ENCODE assay signal across 30 mouse cellular contexts in the genomic region with DNA sequence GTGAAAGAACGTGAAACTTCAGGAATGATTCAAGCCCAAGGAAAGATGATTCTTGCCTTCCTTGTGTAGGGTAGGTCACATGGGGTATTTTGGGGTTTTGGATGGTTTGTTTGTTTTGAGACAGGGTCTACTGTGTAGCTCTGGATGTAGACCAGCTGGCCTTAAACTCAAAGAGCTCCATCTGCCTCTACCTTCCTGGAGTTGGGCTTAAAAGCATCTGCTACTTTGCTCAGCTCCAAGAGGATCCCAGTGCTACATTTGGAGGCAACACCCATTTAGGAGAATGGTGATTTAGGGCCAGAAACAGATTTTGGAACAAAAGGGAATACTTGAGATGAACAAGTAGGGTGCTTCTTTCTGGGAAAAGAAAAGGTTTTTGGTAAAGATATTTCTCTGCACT. TPM values are rescaled to one million over a fixed set of nuclear protein-coding genes. Genes with fewer than 3 reads are reported as not detected.
DNase-seq lines count a peak whose midpoint lies in the region; ATAC-seq and TF ChIP-seq lines count a peak whose summit lies in the region.
"Had no signal": no experiment of that assay in that cellular context is flagged by ENCODE, and none has a peak within 500 bp of the region (broad histone marks: within the 10 kb centered on the region; RNA-seq: fewer than 3 reads in every experiment).

No protein-coding gene starts in this region.

- H3K27ac ChIP-seq in cerebellum, adult 2 months (ENCODE audit: insufficient read depth, low read length): no peak overlapping the region
- H3K27ac ChIP-seq in liver, embryonic 13.5 days: peak overlapping the region; percentile 25; the same call in 1 of the 2 replicates
- H3K27ac ChIP-seq in liver, postnatal 0 days (ENCODE audit: low read depth): no peak overlapping the region
- H3K27ac ChIP-seq: embryonic facial prominence, embryonic 12.5 days; embryonic facial prominence, embryonic 15.5 days; forebrain, embryonic 12.5 days; forebrain, embryonic 15.5 days; heart, adult 2 months; heart, embryonic 10.5 days; heart, embryonic 13.5 days; hindbrain, embryonic 14.5 days; hindbrain, postnatal 0 days had no signal

- DNase-seq in cerebellum, adult 2 months: peak; percentile 29 to 66
- DNase-seq in cerebellum, postnatal 10 days: peak; percentile 65 to 66
- no peak for DNase-seq in cerebellum, postnatal 4 days (ENCODE audit: low spot score in 2 of 2)
- no peak for DNase-seq in liver, embryonic 13.5 days
- no peak for DNase-seq in liver, postnatal 0 days
- peak; percentile 57 to 73 for DNase-seq in cerebellum, postnatal 14 days
- DNase-seq in right cerebral cortex, postnatal 10 days (ENCODE audit: low spot score in 2 of 2): no peak
- DNase-seq: adrenal gland, postnatal 10 days; adrenal gland, postnatal 36 days; B cell, adult 2 months; gastrocnemius, postnatal 25 days; heart, adult 2 months; heart, postnatal 14 days; heart, postnatal 4 days; kidney, adult 18-20 months; kidney, adult 9 months had no signal

- H3K4me3 ChIP-seq in cerebellum, adult 2 months (replicated peaks; ENCODE audit: insufficient read depth, low read depth, low read length): no peak overlapping the region
- H3K4me3 ChIP-seq in liver, embryonic 13.5 days (replicated peaks): no peak overlapping the region
- H3K4me3 ChIP-seq in liver, postnatal 0 days (ENCODE audit: low read depth, low read length): no peak overlapping the region
- H3K4me3 ChIP-seq: embryonic facial prominence, embryonic 12.5 days; embryonic facial prominence, embryonic 15.5 days; forebrain, embryonic 12.5 days; forebrain, embryonic 15.5 days; heart, adult 2 months; heart, embryonic 10.5 days; heart, embryonic 13.5 days had no signal

- no peak for TF ChIP-seq EP300 in liver, postnatal 0 days (IDR thresholded peaks at IDR 0.05; ENCODE audit: low read depth)

- peaks cover 79% of the 10 kb centered on the region for H3K36me3 ChIP-seq in liver, embryonic 13.5 days
- H3K36me3 ChIP-seq in liver, postnatal 0 days (replicated peaks; ENCODE audit: insufficient read depth, low read length): peaks cover 46% of the 10 kb centered on the region

- no peak for TF ChIP-seq POLR2A in cerebellum, adult 2 months (IDR thresholded peaks at IDR 0.05; ENCODE audit: borderline replicate concordance, insufficient read depth, low read length)

- no peak overlapping the region for H3K4me2 ChIP-seq in liver, embryonic 13.5 days
- H3K4me2 ChIP-seq in liver, postnatal 0 days (ENCODE audit: low read depth, low read length): no peak overlapping the region
- H3K4me2 ChIP-seq: embryonic facial prominence, embryonic 12.5 days; embryonic facial prominence, embryonic 15.5 days; forebrain, embryonic 12.5 days; forebrain, embryonic 15.5 days; heart, embryonic 13.5 days; hindbrain, embryonic 14.5 days had no signal

- H3K9me3 ChIP-seq in liver, embryonic 13.5 days (replicated peaks): no peaks in the 10 kb centered on the region
- H3K9me3 ChIP-seq in liver, postnatal 0 days (ENCODE audit: low read length): no peaks in the 10 kb centered on the region
- H3K9me3 ChIP-seq: embryonic facial prominence, embryonic 12.5 days; embryonic facial prominence, embryonic 15.5 days; forebrain, embryonic 12.5 days; forebrain, embryonic 15.5 days; G1E; heart, embryonic 10.5 days; heart, embryonic 13.5 days had no signal

- H3K4me1 ChIP-seq in cerebellum, adult 2 months (ENCODE audit: control insufficient read depth, insufficient read depth, low read length): peaks cover 9% of the 10 kb centered on the region; the same call in 1 of the 2 replicates
- H3K4me1 ChIP-seq in liver, embryonic 13.5 days (replicated peaks): peaks cover 34% of the 10 kb centered on the region
- H3K4me1 ChIP-seq in liver, postnatal 0 days (ENCODE audit: insufficient read depth): peaks cover 10% of the 10 kb centered on the region
- H3K4me1 ChIP-seq: embryonic facial prominence, embryonic 12.5 days; embryonic facial prominence, embryonic 15.5 days; forebrain, embryonic 12.5 days; heart, embryonic 10.5 days had no signal

- TF ChIP-seq CTCF in cerebellum, adult 2 months (IDR thresholded peaks at IDR 0.05; ENCODE audit: borderline replicate concordance, insufficient read depth, low read depth, low read length): no peak
- TF ChIP-seq CTCF in liver, postnatal 0 days (IDR thresholded peaks at IDR 0.05; ENCODE audit: low read depth): no peak

- H3K27me3 ChIP-seq in cerebellum, adult 2 months (ENCODE audit: control insufficient read depth, insufficient read depth, low read length): no peaks in the 10 kb centered on the region
- H3K27me3 ChIP-seq in liver, embryonic 13.5 days: no peaks in the 10 kb centered on the region
- no peaks in the 10 kb centered on the region for H3K27me3 ChIP-seq in liver, postnatal 0 days (ENCODE audit: insufficient read depth, low read length)
- H3K27me3 ChIP-seq: CH12.LX; embryonic facial prominence, embryonic 12.5 days; embryonic facial prominence, embryonic 15.5 days; forebrain, embryonic 12.5 days; forebrain, embryonic 15.5 days; heart, embryonic 13.5 days; Patski had no signal

- 7% methylated on average over 1 of the region's 1 CpGs for WGBS in cerebellum, adult 2 months
- 86% methylated on average over 1 of the region's 1 CpGs for WGBS in liver, embryonic 13.5 days (ENCODE audit: insufficient replicate concordance)
- WGBS in liver, postnatal 0 days (ENCODE audit: insufficient replicate concordance): 95% methylated on average over 1 of the region's 1 CpGs

- peak overlapping the region; percentile 3; the same call in 1 of the 2 replicates for H3K9ac ChIP-seq in liver, embryonic 13.5 days
- no peak overlapping the region for H3K9ac ChIP-seq in liver, postnatal 0 days (replicated peaks)
- H3K9ac ChIP-seq: embryonic facial prominence, embryonic 12.5 days; embryonic facial prominence, embryonic 15.5 days; forebrain, embryonic 12.5 days; forebrain, embryonic 15.5 days; heart, embryonic 13.5 days; hindbrain, embryonic 14.5 days had no signal

- no peak for ATAC-seq in cerebellum, adult (ENCODE audit: insufficient number of reproducible peaks, low FRiP score, low TSS enrichment)
- no peak for ATAC-seq in liver, embryonic 13.5 days (ENCODE audit: low read depth)
- ATAC-seq in liver, postnatal 0 days: no peak
- ATAC-seq: forebrain, embryonic 15.5 days; hindbrain, postnatal 0 days; inflammation-experienced regulatory T-cells, adult 6 months; intestine, embryonic 16.5 days; Patski had no signal

RNA-seq across cellular contexts. Expression of a gene that starts 13.9 kb away (rescaled TPM):
- 247 and 249 TPM in 2 replicates for polyA plus RNA-seq in cerebellum, adult 2 months (2012; rRNA removed)
- 6,829 and 6,884 TPM in 2 replicates for polyA plus RNA-seq in liver, embryonic 13.5 days (2015; fragmentation: Nextera tagmentation; extraction: Ambion mirVana)
- polyA plus RNA-seq in liver, postnatal 0 days (2015; fragmentation: Nextera tagmentation; extraction: Ambion mirVana): 3,657 and 3,917 TPM in 2 replicates

RNA-seq across cellular contexts. Expression of a gene that starts 18.8 kb away (rescaled TPM):
- 55.2 and 58.9 TPM in 2 replicates for polyA plus RNA-seq in cerebellum, adult 2 months (2012; rRNA removed)
- 12.7 TPM in 2 replicates for polyA plus RNA-seq in liver, embryonic 13.5 days (2015; fragmentation: Nextera tagmentation; extraction: Ambion mirVana)
- 14.8 and 16.3 TPM in 2 replicates for polyA plus RNA-seq in liver, postnatal 0 days (2015; fragmentation: Nextera tagmentation; extraction: Ambion mirVana)

RNA-seq across cellular contexts. Expression of a gene that starts 18.9 kb away (rescaled TPM):
- polyA plus RNA-seq in cerebellum, adult 2 months (2012; rRNA removed): 198 and 201 TPM in 2 replicates
- 235 and 296 TPM in 2 replicates for polyA plus RNA-seq in liver, embryonic 13.5 days (2015; fragmentation: Nextera tagmentation; extraction: Ambion mirVana)
- polyA plus RNA-seq in liver, postnatal 0 days (2015; fragmentation: Nextera tagmentation; extraction: Ambion mirVana): 163 and 165 TPM in 2 replicates

RNA-seq across cellular contexts. Expression of a gene that starts 22.9 kb away (rescaled TPM):
- 97.5 and 104 TPM in 2 replicates for polyA plus RNA-seq in cerebellum, adult 2 months (2012; rRNA removed)
- polyA plus RNA-seq in liver, embryonic 13.5 days (2015; fragmentation: Nextera tagmentation; extraction: Ambion mirVana): 67.0 and 71.0 TPM in 2 replicates
- polyA plus RNA-seq in liver, postnatal 0 days (2015; fragmentation: Nextera tagmentation; extraction: Ambion mirVana): 35.9 and 38.2 TPM in 2 replicates

RNA-seq across cellular contexts. Expression of a gene that starts 28.1 kb away (rescaled TPM):
- 63.2 and 64.2 TPM in 2 replicates for polyA plus RNA-seq in cerebellum, adult 2 months (2012; rRNA removed)
- 14.0 and 14.1 TPM in 2 replicates for polyA plus RNA-seq in liver, embryonic 13.5 days (2015; fragmentation: Nextera tagmentation; extraction: Ambion mirVana)
- polyA plus RNA-seq in liver, postnatal 0 days (2015; fragmentation: Nextera tagmentation; extraction: Ambion mirVana): 10.9 and 13.5 TPM in 2 replicates

Comparison
In these comparisons a context has a peak if more than half of its experiments do, and no peak if none do; other contexts are left out.
1. DNase-seq: peak in cerebellum, adult 2 months (2 of 2), cerebellum, postnatal 10 days (2 of 2) and cerebellum, postnatal 14 days (2 of 2); none in cerebellum, postnatal 4 days (0 of 2), liver, embryonic 13.5 days (single experiment), liver, postnatal 0 days (single experiment) and right cerebral cortex, postnatal 10 days (0 of 2).
2. RNA of a gene that starts 13.9 kb away (polyA plus RNA-seq): 6,829 to 6,884 TPM in liver, embryonic 13.5 days and 3,657 to 3,917 TPM in liver, postnatal 0 days; 247 to 249 TPM in cerebellum, adult 2 months; every median in the first group is over 10 times any median in the second.